ENCODE assay signal across 29 mouse cellular contexts in the genomic region with DNA sequence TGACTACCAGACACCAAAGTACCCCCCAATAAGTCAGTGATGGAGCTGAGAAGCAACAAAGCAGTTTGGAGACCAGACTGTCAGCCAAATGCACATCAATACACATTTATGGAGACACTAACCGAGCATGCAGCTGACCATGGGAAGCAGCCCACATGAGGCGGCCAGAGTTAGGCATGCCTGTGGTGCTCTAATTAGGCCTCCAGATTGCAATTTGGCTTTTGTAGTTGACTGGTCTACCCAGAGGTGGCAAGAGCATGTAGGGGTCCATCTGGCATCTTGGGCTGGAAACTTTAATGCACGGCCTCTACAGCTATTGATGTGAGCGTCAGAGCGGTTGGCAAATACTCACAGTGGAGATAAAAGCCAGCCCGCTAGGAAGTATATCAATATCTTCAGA. TPM values are rescaled to one million over a fixed set of nuclear protein-coding genes. Genes with fewer than 3 reads are reported as not detected.
"Had no signal": no experiment of that assay in that cellular context is flagged by ENCODE, and none has a peak within 500 bp of the region (broad histone marks: within the 10 kb centered on the region; RNA-seq: fewer than 3 reads in every experiment).

No protein-coding gene starts in this region.

- H3K27me3 ChIP-seq: limb, embryonic 13.5 days; liver, embryonic 12.5 days; liver, embryonic 15.5 days; lung, embryonic 15.5 days; megakaryocyte, embryonic 14.5 days; neural tube, embryonic 12.5 days; neural tube, embryonic 15.5 days; stomach, embryonic 15.5 days had no signal

- ATAC-seq: liver, embryonic 12.5 days had no signal

- H3K9me3 ChIP-seq: limb, embryonic 13.5 days; liver, embryonic 12.5 days; liver, embryonic 15.5 days; lung, embryonic 15.5 days; megakaryocyte, embryonic 14.5 days; midbrain, embryonic 10.5 days; neural tube, embryonic 12.5 days; neural tube, embryonic 15.5 days; stomach, embryonic 15.5 days had no signal

- H3K36me3 ChIP-seq: limb, embryonic 13.5 days; lung, embryonic 15.5 days; midbrain, embryonic 10.5 days; neural tube, embryonic 12.5 days; neural tube, embryonic 15.5 days; stomach, embryonic 15.5 days had no signal

- H3K27ac ChIP-seq: kidney, postnatal 0 days; layer of hippocampus, adult 2 months; limb, embryonic 13.5 days; liver, embryonic 12.5 days; liver, embryonic 15.5 days; lung, embryonic 15.5 days; midbrain, embryonic 10.5 days; neural tube, embryonic 12.5 days; neural tube, embryonic 15.5 days; stomach, embryonic 15.5 days had no signal

- H3K4me3 ChIP-seq: layer of hippocampus, adult 2 months; limb, embryonic 13.5 days; liver, embryonic 12.5 days; liver, embryonic 15.5 days; lung, embryonic 15.5 days; megakaryocyte, embryonic 14.5 days; midbrain, embryonic 10.5 days; neural tube, embryonic 12.5 days; neural tube, embryonic 15.5 days; stomach, embryonic 15.5 days had no signal

- DNase-seq: kidney, adult 2 months; kidney, postnatal 25 days; layer of hippocampus, adult 9-11 months; liver; lung, adult 18-20 months; lung, postnatal 10 days; lung, postnatal 36 days; midbrain, embryonic 14.5 days; right cerebral cortex, adult 18-20 months; right cerebral cortex, postnatal 14 days; right cerebral cortex, postnatal 4 days; thymus, postnatal 25 days had no signal

- H3K4me1 ChIP-seq: limb, embryonic 13.5 days; liver, embryonic 12.5 days; liver, embryonic 15.5 days; lung, embryonic 15.5 days; midbrain, embryonic 10.5 days; neural tube, embryonic 12.5 days; neural tube, embryonic 15.5 days; stomach, embryonic 15.5 days had no signal

RNA-seq across cellular contexts. Expression of a gene that starts 52.2 kb away (rescaled TPM):
- total RNA-seq: layer of hippocampus, adult 2 months; layer of hippocampus, postnatal 25 days; left cerebral cortex, adult 18-20 months; left cerebral cortex, postnatal 10 days; left cerebral cortex, postnatal 36 days had no signal
- polyA plus RNA-seq: kidney, embryonic 14.5 days; limb, embryonic 13.5 days; lung, embryonic 15.5 days; midbrain, embryonic 10.5 days; midbrain, embryonic 14.5 days; neural tube, embryonic 12.5 days; neural tube, embryonic 15.5 days; thymus, postnatal 0 days had no signal
